Mouse (Mus musculus): Measurements from ENCODE around the gene Slc27a1.

DNA sequence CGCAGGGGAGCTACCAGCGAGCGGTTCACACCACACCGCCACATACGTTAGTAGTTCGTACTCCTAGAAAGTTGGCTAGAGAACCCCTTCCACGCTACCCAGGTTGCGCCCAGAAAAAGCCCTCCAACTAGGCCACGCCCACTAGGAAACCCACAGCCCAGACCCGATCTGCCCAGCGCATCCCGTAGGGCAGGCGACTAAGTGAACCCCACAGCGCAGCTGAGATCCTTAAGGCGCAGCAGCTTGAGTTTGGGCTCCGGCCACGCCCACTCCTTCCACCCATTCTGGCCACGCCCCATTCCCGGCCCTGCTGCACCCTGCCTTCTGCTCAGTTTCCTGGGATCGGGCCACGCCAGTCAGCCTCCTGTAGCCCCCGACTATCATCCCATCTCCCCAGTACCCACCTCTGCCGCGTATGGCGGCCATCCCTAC lies 61.1 kb downstream of the Slc27a1 start:
- TF ChIP-seq MYOG (IDR thresholded peaks at IDR 0.05; ENCODE audit: control insufficient read depth, extremely low read depth, insufficient read length), result no peak
- no peak for TF ChIP-seq CTCF (IDR thresholded peaks at IDR 0.05; ENCODE audit: control insufficient read depth, insufficient read depth, insufficient read length)

All from C2C12 (cell line).